Mouse (Mus musculus) neutrophil, adult 65 days (primary cell): ENCODE data around the gene Pou1f1. TPM values are rescaled to one million over a fixed set of nuclear protein-coding genes. Genes with fewer than 3 reads are reported as not detected.

Source experiments
- total RNA-seq: library from RNA; stranded (reverse); gene quantifications from 2 replicates; pipeline ENCODE4 v1.2.4, GENCODE M21; 2023

Gene Pou1f1
- total RNA-seq = not detected in 2 replicates

DNA sequence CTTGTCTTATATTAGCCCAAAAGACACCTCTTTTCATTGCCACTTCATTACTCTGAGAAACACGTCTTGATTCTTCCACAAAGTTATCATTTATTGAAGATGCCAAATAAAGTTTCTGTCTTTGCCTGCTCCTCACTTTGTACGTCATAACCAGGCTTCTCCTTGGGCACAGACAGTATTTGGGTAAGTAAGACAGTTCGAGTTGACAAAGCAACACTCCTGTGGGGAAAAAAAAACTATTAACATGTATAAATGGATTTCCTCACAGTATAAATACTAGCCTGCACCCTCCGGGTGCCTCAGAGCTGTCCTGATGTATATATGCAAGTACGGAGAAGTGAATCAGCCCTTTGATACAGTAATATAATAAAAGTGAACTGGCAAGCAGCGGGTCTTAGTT, at the start of gene Pou1f1:
Pou1f1 (plus strand) TSS at position 301 of the 400 bp plus-strand sequence.

DNA sequence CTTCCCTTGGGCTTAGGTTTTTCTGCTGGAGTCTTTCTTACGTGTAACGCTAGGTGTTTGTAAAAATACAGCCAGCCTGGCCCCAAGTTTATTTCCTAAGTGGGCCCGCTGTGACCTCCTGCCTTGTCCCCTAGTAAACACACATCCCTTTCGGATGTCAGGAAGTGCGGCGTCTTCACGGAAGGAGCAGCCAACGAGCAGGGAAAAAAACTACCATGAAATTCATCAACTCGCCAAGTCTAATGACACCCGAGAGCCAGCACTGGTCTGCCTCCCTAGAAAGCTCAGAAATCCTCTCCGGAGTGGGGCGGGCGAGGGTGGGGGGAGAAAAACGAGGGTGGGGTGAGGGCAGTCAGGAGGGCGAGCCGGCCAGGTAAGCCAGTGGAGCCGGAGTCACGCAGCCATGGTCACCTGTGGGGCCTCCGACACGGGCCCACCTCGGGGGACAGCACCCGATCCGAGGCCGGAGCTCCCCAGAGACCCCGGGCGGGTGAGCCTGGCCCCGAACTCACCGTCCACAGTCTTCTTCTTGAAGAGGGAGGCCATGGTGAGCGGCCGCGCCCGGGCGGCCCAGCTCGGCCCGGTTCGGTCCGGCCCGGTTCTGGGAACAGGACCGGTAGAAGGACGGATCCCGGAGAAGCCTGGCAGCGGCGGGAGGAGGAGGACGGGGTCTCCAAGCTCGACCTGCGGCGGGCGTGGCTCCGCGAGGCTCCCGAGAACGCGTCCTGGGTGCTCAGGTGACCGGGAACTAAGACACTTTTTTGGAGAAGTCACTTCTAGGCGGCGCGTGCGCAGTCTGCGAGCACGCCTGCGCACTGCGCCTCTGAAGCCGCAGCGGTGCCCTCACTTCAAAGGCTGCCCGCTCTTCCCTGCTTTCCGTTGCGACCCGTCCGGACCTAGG, 41.9 kb downstream of the Pou1f1 start, which contains the start of gene Chmp2b:
Chmp2b (minus strand) TSS at position 764 of the 901 bp plus-strand sequence.

Other genes with a start within 250 kb of the Pou1f1 start
- gene Chmp2b, start 42.2 kb downstream of the Pou1f1 start, total RNA-seq = 49.6 and 58.9 TPM in 2 replicates